Mouse (Mus musculus): Measurements from ENCODE around the gene Kdr. TPM values are rescaled to one million over a fixed set of nuclear protein-coding genes. Genes with fewer than 3 reads are reported as not detected.

The Kdr gene
- total and polyA plus RNA-seq, 2 experiments from 2014 or later, result 12.6 to 23.4 TPM

DNA sequence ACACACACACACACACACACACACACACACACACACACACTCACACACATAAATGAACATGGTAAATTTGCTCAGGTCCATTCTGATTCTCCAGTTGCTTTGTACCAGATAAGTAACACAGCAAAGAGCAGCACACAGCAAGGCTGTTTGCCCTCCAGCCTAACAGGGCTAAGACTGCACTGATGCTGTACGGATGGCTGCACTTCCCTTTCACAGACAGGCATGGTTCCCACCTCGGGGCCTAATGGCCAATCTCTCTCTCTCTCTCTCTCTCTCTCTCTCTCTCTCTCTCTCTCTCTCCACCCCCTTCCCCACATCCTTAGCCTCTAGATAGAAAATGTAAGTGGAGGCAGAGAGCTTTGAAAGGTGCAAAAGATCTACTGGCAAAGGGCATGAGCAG is 27.4 kb downstream of the Kdr start:
- Histone ChIP-seq H3K27me3 (ENCODE audit: insufficient read depth, low read length) (no peaks in the 10 kb centered on the region), H3K9ac (no peak overlapping the region), H3K4me2 (ENCODE audit: low read depth) (no peak overlapping the region), H3K9me3 (ENCODE audit: low read length) (no peaks in the 10 kb centered on the region), H3K4me1 (ENCODE audit: insufficient read depth) (no peaks in the 10 kb centered on the region), H3K36me3 (ENCODE audit: insufficient read depth) (no peaks in the 10 kb centered on the region), H3K27ac (ENCODE audit: low read depth, low read length) (no peak overlapping the region), H3K4me3 (ENCODE audit: low read depth, low read length) (no peak overlapping the region)
- ATAC-seq (no peak), DNase-seq (no peak)
- no peak for TF ChIP-seq CTCF (IDR thresholded peaks at IDR 0.05; ENCODE audit: low read depth)
- 26% methylated on average over 2 of the region's 2 CpGs for WGBS

DNA sequence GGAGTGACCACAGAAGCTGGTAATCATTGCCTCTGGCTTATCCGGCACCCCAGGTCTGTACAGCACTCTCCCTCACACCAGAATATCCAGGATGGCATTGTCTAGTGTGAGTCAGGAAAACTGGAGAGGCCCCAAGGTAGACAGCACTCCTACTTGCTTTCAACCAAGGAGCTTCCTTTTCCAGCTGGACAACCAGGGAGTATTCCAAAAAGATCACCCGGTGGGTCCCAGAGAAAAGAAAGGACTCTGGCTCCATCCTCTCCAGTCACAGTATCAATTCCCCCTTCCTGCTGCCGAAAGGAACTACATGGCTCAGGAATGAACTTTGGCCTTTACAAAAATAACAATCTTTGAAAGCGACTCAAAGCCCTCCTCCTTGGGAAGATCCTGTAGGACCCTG is 32.9 kb downstream of the Kdr start:
- ATAC-seq (no peak), DNase-seq (no peak)
- no peaks in the 10 kb centered on the region for H3K4me1 ChIP-seq (ENCODE audit: insufficient read depth)
- H3K4me3 ChIP-seq (ENCODE audit: low read depth, low read length), result no peak overlapping the region
- H3K9me3 ChIP-seq (ENCODE audit: low read length), result no peaks in the 10 kb centered on the region
- TF ChIP-seq CTCF (IDR thresholded peaks at IDR 0.05; ENCODE audit: low read depth), result no peak
- H3K36me3 ChIP-seq (ENCODE audit: insufficient read depth), result no peaks in the 10 kb centered on the region
- WGBS, result 85% methylated on average over 4 of the region's 4 CpGs
- no peak overlapping the region for H3K9ac ChIP-seq
- no peak overlapping the region for H3K4me2 ChIP-seq (ENCODE audit: low read depth)
- no peaks in the 10 kb centered on the region for H3K27me3 ChIP-seq (ENCODE audit: insufficient read depth, low read length)
- H3K27ac ChIP-seq (ENCODE audit: low read depth, low read length), result no peak overlapping the region

DNA sequence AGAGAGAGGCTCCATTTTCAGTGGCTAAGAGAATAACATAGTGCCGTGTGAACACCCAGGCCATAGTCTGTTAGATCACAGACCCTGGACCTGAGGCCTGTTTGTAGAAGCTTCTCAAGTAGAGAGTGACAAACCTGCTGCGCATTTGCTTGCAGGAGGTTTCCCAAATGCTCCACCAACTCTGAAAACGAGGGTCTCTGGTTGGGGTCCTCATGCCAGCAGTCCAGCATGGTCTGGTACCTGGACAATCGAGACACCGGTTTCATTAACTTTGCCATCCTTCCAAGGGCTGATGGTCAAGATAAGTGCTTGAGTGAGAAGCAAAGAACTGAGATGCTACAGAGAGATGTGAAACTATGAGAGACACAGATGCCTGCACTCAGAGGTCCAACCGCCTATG is 35.0 kb downstream of the Kdr start:
- 95% methylated on average over 6 of the region's 6 CpGs for WGBS
- TF ChIP-seq CTCF (IDR thresholded peaks at IDR 0.05; ENCODE audit: low read depth), result no peak

DNA sequence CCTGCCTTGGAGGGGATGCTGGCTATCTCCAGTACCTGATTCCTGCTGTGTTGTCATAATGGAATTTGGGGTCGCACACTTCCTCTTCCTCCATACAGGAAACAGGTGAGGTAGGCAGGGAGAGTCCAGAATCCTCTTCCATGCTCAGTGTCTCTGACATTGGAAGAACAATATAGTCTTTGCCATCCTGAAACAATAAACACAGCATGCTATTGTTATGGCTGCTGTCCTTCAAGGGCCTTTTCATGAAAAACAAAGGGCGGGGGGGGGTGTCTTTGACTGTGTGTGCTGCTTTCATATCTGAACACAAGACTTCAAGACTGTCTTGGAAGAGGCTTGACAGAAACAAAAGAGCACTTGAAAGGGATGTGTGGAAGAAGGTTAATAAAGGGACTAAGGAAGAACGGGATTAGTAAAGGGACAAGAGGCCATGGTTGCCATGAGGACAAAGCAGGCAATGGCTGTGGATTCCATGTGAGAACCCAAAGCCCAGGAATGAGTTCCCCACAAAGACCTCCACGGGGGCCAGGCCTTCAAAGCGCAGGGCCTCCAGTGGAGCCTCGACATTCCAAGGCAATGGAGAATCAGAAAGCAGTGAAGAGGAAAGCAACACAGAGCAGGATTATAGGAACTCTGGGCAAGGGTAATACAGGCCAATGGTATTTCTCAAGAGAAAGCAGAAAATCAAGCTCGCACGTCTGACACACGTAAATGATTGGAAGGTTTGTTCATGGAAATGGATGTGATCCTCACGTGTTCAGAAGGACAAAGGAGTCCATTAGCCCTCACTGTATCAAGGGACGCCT is 36.3 kb downstream of the Kdr start:
- no peak overlapping the region for H3K9ac ChIP-seq
- no peaks in the 10 kb centered on the region for H3K4me1 ChIP-seq (ENCODE audit: insufficient read depth)
- DNase-seq (no peak), ATAC-seq (no peak)
- no peaks in the 10 kb centered on the region for H3K27me3 ChIP-seq (ENCODE audit: insufficient read depth, low read length)
- TF ChIP-seq CTCF (IDR thresholded peaks at IDR 0.05; ENCODE audit: low read depth), result no peak
- H3K36me3 ChIP-seq (ENCODE audit: insufficient read depth), result no peaks in the 10 kb centered on the region
- WGBS, result 45% methylated on average over 11 of the region's 11 CpGs
- H3K4me2 ChIP-seq (ENCODE audit: low read depth), result no peak overlapping the region
- no peak overlapping the region for H3K4me3 ChIP-seq (ENCODE audit: low read depth, low read length)
- no peak overlapping the region for H3K27ac ChIP-seq (ENCODE audit: low read depth, low read length)
- H3K9me3 ChIP-seq (ENCODE audit: low read length), result no peaks in the 10 kb centered on the region

More for the DNA sequence above, 35.0 kb downstream of the Kdr start:
- DNase-seq (no peak), ATAC-seq (no peak)
- Histone ChIP-seq H3K9me3 (ENCODE audit: low read length) (no peaks in the 10 kb centered on the region), H3K27ac (ENCODE audit: low read depth, low read length) (no peak overlapping the region), H3K4me2 (ENCODE audit: low read depth) (no peak overlapping the region), H3K9ac (no peak overlapping the region), H3K4me1 (ENCODE audit: insufficient read depth) (no peaks in the 10 kb centered on the region), H3K36me3 (ENCODE audit: insufficient read depth) (no peaks in the 10 kb centered on the region), H3K4me3 (ENCODE audit: low read depth, low read length) (no peak overlapping the region), H3K27me3 (ENCODE audit: insufficient read depth, low read length) (no peaks in the 10 kb centered on the region)

DNA sequence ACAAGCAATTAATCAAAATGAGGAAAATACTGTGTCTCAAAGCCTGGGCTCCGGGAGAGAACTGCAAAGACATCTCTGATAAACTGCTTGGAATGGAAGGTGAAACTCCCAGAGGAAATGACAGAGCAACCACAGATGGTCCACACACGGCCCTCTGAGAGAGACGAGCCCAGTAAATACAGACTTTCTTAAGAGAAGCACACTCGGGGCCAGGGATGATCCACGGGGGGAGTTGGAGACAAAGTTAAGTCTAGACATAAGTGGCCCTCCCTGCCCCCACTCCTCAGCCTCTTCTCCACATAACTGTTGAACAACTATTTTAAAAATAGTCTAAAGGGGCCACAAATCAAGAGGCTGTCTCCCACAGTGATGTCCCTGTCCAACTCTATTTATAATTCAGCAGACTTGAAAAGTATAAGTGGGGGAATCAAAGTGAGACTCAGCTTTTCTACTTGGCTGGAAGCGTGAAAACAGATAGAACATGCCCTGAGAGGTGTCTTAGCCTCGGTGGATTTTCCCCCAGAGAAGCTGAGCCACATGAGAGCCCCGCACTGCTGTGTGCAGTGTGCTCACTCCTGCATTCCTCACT is 39.0 kb downstream of the Kdr start:
- no peak overlapping the region for H3K27ac ChIP-seq (ENCODE audit: low read depth, low read length)
- H3K9ac ChIP-seq, result no peak overlapping the region
- no peaks in the 10 kb centered on the region for H3K36me3 ChIP-seq (ENCODE audit: insufficient read depth)
- no peaks in the 10 kb centered on the region for H3K27me3 ChIP-seq (ENCODE audit: insufficient read depth, low read length)
- no peak overlapping the region for H3K4me2 ChIP-seq (ENCODE audit: low read depth)
- H3K9me3 ChIP-seq (ENCODE audit: low read length), result no peaks in the 10 kb centered on the region
- 64% methylated on average over 8 of the region's 8 CpGs for WGBS
- H3K4me3 ChIP-seq (ENCODE audit: low read depth, low read length), result no peak overlapping the region
- ATAC-seq, result no peak
- no peak for DNase-seq
- H3K4me1 ChIP-seq (ENCODE audit: insufficient read depth), result no peaks in the 10 kb centered on the region
- no peak for TF ChIP-seq CTCF (IDR thresholded peaks at IDR 0.05; ENCODE audit: low read depth)

DNA sequence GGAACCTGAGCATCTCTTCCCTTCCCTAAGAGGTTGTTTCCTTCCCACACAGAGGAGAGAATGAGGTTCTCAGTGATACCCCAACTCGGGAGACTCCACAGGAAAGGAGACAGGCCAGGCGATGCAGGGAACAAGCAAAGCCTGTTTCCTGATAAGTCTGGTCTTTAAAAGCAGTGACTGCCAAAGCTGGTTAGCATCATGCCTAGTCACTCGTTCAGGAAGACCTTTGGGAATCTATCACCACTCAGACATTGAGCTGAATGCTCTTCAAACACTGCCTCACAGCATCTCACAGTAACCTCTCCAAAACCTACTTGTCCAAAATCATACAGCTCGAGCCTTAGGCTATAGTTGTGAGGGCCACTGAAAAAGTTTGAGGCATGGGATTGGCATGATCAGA is 40.2 kb downstream of the Kdr start:
- no peak for TF ChIP-seq CTCF (IDR thresholded peaks at IDR 0.05; ENCODE audit: low read depth)
- Histone ChIP-seq H3K4me2 (ENCODE audit: low read depth) (no peak overlapping the region), H3K4me3 (ENCODE audit: low read depth, low read length) (no peak overlapping the region), H3K27ac (ENCODE audit: low read depth, low read length) (no peak overlapping the region), H3K9ac (no peak overlapping the region), H3K36me3 (ENCODE audit: insufficient read depth) (no peaks in the 10 kb centered on the region), H3K27me3 (ENCODE audit: insufficient read depth, low read length) (no peaks in the 10 kb centered on the region), H3K4me1 (ENCODE audit: insufficient read depth) (no peaks in the 10 kb centered on the region), H3K9me3 (ENCODE audit: low read length) (no peaks in the 10 kb centered on the region)
- 80% methylated on average over 4 of the region's 4 CpGs for WGBS
- DNase-seq (no peak), ATAC-seq (no peak)

DNA sequence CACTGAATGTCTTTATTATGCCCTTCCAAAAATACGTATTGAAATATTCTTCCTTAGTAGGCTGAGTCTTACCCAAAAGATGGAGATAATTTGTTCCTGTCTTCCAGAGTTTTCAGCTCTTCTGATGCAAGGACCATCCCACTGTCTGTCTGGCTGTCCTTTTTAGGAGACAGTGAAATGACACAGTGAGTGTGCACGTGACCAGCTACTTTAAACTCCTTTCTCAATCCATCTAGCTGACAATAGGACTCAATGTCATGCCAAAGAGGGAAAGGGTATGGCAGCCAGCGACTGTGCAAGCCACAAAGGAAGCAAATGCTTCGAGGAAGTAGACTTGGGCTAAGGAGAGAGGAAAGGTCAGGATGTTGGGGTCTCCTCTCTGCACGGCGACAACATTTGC is 42.0 kb downstream of the Kdr start:
- Histone ChIP-seq H3K27ac (ENCODE audit: low read depth, low read length) (no peak overlapping the region), H3K27me3 (ENCODE audit: insufficient read depth, low read length) (no peaks in the 10 kb centered on the region), H3K36me3 (ENCODE audit: insufficient read depth) (no peaks in the 10 kb centered on the region), H3K9me3 (ENCODE audit: low read length) (no peaks in the 10 kb centered on the region), H3K4me2 (ENCODE audit: low read depth) (no peak overlapping the region), H3K4me3 (ENCODE audit: low read depth, low read length) (no peak overlapping the region), H3K9ac (no peak overlapping the region), H3K4me1 (ENCODE audit: insufficient read depth) (no peaks in the 10 kb centered on the region)
- WGBS, result 84% methylated on average over 6 of the region's 6 CpGs
- DNase-seq (no peak), ATAC-seq (no peak)
- no peak for TF ChIP-seq CTCF (IDR thresholded peaks at IDR 0.05; ENCODE audit: low read depth)

Data from forebrain, postnatal 0 days (tissue).